Mouse (Mus musculus) cerebellum, adult 2 months (tissue): Measurements from ENCODE around the gene Setd5. TPM values are rescaled to one million over a fixed set of nuclear protein-coding genes. Genes with fewer than 3 reads are reported as not detected.

Experiments
- DNase-seq, 2 experiments: peaks; one replicate each; pipeline ENCODE4 v3.0.0; 2021
- H3K27ac ChIP-seq: fragments of 200-500 bp; 2 replicates; pipeline ENCODE4 v1.5.1; 2012; ENCODE audit warnings: low read length, control low read depth, inconsistent platforms; ENCODE audit not compliant: insufficient read depth
- H3K27me3 ChIP-seq: fragments of 200-500 bp; 2 replicates; pipeline ENCODE4 v1.6.1; 2012; ENCODE audit warnings: inconsistent platforms, mild to moderate bottlenecking, low read length, moderate library complexity; ENCODE audit not compliant: control insufficient read depth, insufficient read depth
- H3K4me1 ChIP-seq: fragments of 200-500 bp; 2 replicates; pipeline ENCODE4 v1.6.1; 2011; ENCODE audit warnings: low read length; ENCODE audit not compliant: control insufficient read depth, insufficient read depth
- H3K4me3 ChIP-seq: fragments of 200-500 bp; replicated peaks from 2 replicates; pipeline ENCODE3; 2011; ENCODE audit warnings: mild to moderate bottlenecking, low read depth, low read length, control low read depth; ENCODE audit not compliant: insufficient read depth
- CTCF ChIP-seq: fragments of 200-500 bp; IDR thresholded peaks from 2 replicates; pipeline ENCODE4 v1.5.1; 2011; ENCODE audit warnings: low read depth, mild to moderate bottlenecking, control low read depth, low read length, moderate library complexity, borderline replicate concordance; ENCODE audit not compliant: insufficient read depth
- POLR2A ChIP-seq: fragments of 200-500 bp; IDR thresholded peaks from 2 replicates; pipeline ENCODE4 v1.6.1; 2011; ENCODE audit warnings: low read length, control low read depth, borderline replicate concordance; ENCODE audit not compliant: insufficient read depth
- WGBS: fragments of 180-500 bp; shearing (Covaris S2); methylation state at CpG from one replicate; pipeline ENCODE4 v1.1.7; 2018; 5-methylcytosine and 5-hydroxymethylcytosine counted together
- polyA plus RNA-seq: library from polyadenylated mRNA; depleted of rRNA; stranded (reverse); fragments of >200 nt; gene quantifications from 2 replicates; pipeline ENCODE4 v1.2.3, GENCODE M21; 2012

Setd5 gene
- polyA plus RNA-seq, 1 experiment: 58.9 TPM

DNA sequence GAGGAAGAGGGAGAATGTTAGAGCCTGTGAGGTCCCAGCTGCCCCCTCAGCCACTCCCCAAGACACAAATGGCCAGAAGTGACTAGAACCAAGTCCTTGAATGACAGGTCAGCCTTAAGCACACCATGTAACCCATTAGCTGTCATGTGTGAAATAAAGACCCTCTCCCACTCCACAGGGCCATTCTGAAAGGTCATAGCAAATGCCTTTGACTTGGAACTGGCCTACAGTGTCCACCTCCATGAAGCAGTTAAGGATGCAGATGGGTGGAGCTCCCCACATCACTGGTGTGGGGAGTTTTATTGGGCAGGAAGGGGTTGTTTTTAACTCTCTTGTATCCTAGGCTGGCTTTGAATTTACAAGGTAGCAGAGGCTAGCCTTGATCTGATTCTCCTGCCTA is 94.8 kb downstream of the Setd5 start:
- no peak for DNase-seq
- TF ChIP-seq POLR2A (no peak), CTCF (no peak)
- peaks cover 8% of the 10 kb centered on the region for H3K4me1 ChIP-seq
- no peak overlapping the region for H3K4me3 ChIP-seq
- H3K27me3 ChIP-seq: no peaks in the 10 kb centered on the region
- no peak overlapping the region for H3K27ac ChIP-seq

DNA sequence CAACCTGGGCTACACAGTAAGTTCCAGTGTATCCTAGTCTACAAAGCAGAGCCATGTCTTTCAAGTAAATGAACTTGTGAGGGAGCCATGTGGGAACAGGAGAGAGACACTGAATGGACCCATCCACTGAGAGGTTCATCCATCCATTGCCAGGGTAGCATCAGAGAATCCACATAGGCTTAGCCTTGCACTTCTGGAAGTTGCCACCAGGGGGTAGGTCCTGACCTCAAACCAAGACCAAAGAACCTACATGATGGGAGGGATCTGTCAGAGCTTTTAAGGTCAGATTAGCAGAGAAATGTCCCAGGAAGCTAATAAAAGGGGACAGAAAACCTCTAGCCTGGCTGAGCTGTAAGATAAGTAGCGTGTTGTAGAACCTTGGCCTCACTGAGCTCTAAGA is 95.4 kb downstream of the Setd5 start:
- H3K4me3 ChIP-seq: no peak overlapping the region
- no peaks in the 10 kb centered on the region for H3K27me3 ChIP-seq
- DNase-seq: peak; percentile 45 to 59
- no peak overlapping the region for H3K27ac ChIP-seq
- peaks cover 5% of the 10 kb centered on the region for H3K4me1 ChIP-seq
- TF ChIP-seq POLR2A (no peak), CTCF (peak; percentile 70; the same call in 1 of the 2 replicates)
- 80% methylated on average over 1 of the region's 1 CpGs for WGBS

DNA sequence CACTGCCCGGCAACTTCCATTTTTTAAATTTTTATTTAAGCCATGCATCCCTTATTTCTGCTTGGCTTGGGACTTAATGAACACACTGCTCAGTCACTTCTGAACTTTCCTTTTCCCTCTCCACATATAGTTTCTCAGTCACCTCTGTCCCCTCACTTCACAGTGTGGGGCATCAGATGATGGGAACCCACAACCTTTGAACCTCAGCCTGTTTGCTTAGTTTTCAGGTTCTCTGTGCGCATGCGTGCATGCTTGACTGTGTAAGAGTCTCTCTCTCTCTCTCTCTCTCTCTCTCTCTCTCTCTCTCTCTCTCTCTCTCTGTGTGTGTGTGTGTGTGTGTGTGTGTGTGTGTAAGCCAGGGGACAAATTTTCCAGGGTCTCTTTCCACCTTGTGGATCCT is 98.3 kb downstream of the Setd5 start:
- 95% methylated on average over 3 of the region's 3 CpGs for WGBS
- H3K4me3 ChIP-seq: no peak overlapping the region
- TF ChIP-seq POLR2A: no peak
- no peak for TF ChIP-seq CTCF
- peaks cover 8% of the 10 kb centered on the region for H3K4me1 ChIP-seq
- H3K27me3 ChIP-seq: no peaks in the 10 kb centered on the region
- H3K27ac ChIP-seq: no peak overlapping the region
- DNase-seq: no peak

DNA sequence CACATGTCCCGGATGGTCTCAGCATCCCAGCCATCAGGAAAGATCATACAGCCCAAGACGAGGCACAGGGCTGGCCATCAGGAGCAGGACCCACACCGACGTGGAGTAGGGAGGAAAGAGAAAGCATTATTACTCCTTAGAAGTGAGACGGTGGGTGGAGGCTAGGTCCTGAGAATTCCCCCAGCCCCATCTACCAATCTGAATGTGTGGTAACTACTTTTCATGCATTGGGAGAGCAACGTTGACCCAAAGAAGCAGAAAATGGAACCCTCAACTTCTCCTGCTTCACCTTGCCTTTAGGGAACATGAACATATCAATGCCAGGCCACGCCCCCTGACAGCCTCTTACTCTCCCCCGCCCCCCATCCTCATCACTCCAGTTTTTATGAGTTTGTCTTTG is 99.4 kb downstream of the Setd5 start:
- TF ChIP-seq CTCF (no peak), POLR2A (no peak)
- peaks cover 5% of the 10 kb centered on the region for H3K4me1 ChIP-seq
- DNase-seq: no peak
- WGBS: 76% methylated on average over 8 of the region's 8 CpGs
- no peaks in the 10 kb centered on the region for H3K27me3 ChIP-seq
- H3K4me3 ChIP-seq: no peak overlapping the region
- no peak overlapping the region for H3K27ac ChIP-seq

DNA sequence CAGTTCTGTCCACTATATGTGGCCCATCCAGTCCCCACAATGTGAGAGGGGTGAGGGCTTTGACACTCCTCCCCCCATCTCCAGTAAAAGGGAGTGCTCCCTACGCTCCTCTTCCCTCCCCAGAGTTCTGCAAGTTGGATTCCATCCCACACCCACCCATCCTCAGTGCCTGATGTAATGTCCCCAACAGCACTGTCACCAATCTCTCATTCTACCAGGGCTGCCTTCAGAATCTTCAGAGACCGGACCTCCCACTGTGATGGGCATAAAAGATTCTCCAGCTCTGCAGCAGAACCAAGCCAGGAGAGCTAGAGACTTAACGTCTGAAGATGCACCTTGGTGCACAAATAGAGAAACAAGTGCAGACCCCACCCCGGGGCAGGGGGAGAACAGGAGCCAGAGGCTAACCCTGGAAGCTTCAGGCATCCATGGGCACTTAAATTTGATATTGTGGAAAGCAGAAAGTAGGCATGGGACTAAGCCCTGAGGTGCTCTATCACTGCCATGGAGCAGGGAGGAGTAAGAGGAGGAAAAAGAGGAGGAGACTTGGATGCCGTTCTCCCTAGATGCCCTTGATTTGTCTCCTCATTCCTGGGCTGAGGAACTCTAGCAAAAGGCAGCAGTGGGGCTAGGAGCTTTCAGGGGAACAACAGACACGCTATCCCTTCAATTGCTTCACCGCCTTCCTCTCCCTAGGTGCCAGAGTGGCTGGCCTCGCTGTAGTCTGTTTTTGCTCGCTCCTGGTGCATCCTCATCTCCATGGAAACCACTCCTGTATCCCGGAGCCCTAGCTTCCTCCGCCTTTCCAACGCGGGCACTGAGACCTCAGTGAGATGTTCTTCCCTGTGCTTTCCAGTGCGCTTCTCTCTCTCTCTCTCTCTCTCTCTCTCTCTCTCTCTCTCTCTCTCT is 101.4 kb downstream of the Setd5 start:
- TF ChIP-seq CTCF: no peak
- TF ChIP-seq POLR2A: no peak
- 16% methylated on average over 14 of the region's 14 CpGs for WGBS
- DNase-seq: peak; percentile 35 to 46
- H3K4me1 ChIP-seq: peaks cover 5% of the 10 kb centered on the region
- no peak overlapping the region for H3K4me3 ChIP-seq
- H3K27ac ChIP-seq: no peak overlapping the region
- H3K27me3 ChIP-seq: no peaks in the 10 kb centered on the region

DNA sequence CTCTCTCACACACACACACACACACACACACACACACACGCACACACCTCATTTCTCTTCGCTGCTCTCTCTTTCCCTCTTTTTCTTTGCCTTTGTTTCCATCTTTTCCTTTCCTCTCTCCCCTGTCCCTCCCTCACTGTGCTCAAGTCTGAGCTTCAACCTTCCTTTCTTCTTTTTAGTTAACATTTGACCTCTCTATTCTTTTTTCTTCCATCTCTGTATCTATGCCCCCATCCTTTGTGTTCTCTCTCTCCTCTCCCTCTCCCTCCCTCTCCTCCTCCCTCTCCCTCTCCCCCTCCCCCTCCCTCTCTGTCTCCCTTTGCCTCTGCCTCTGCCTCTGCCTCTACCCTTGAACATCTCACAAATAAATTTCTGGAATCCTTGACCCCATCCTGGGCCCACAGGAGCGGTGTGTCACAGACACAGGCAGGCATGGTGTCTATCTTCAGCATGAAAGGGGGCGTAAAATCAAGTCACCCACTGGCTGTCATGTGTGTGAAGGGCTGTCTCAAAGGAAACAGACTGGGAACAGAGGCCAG is 102.1 kb downstream of the Setd5 start:
- WGBS: 26% methylated on average over 4 of the region's 4 CpGs
- no peak for DNase-seq
- Histone ChIP-seq H3K4me1 (peaks cover 5% of the 10 kb centered on the region), H3K27ac (no peak overlapping the region), H3K27me3 (no peaks in the 10 kb centered on the region), H3K4me3 (no peak overlapping the region)
- no peak for TF ChIP-seq CTCF

DNA sequence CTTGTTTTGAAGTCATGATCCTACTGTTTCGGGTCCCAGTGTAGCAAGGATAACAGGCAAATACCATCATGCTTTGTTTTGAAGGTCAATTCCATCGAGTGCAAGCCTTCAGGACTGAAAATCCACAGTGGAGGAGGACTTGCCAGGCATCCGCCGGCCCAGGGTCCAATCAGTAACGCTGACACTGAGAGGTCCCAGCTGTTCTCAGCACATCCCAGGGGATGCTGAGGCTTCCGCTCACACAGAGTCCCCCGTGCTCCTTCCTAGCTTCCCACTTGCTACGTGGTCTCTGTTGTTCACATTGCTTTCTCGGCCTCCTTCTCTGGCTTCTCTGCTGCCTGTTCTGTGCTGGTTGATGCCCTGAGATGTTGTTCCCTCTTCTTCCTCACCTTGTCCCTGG is 107.0 kb downstream of the Setd5 start:
- WGBS: 78% methylated on average over 9 of the region's 9 CpGs
- Histone ChIP-seq H3K27me3 (no peaks in the 10 kb centered on the region), H3K4me1 (peaks cover 3% of the 10 kb centered on the region; the same call in 1 of the 2 replicates), H3K27ac (no peak overlapping the region), H3K4me3 (no peak overlapping the region)
- DNase-seq: no peak
- no peak for TF ChIP-seq POLR2A
- TF ChIP-seq CTCF: no peak

DNA sequence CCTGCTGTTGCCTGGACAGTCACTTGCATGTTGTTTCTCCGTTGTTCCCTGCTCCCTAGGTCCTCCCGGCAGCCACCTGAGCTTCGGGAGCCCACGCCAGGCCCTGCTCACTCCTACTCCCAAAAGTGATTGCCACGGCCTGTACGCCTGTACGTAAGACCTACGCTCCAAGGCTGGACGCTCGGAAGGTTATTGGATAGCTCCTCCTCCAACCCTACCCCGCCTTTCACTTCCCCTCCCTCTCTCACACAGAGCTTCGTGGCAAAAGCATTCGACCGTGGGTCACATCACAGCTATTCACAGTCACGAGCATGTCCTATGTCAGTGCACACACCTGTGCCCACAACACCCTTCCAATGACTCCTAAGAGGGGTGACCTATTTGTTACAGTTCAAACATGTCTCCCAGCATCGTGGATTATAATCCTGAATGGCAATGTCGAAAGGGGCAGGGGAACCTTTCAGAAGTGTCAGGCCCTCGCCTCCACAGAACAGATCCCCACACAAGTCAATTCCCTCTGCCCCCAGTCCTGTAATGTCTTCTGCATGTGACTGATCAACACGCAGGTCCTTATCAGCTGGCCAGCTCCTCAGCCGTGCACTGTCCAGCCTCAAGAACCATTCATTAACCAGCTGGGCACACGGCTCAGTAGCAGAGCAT is 107.8 kb downstream of the Setd5 start:
- peaks cover 3% of the 10 kb centered on the region; the same call in 1 of the 2 replicates for H3K4me1 ChIP-seq
- no peaks in the 10 kb centered on the region for H3K27me3 ChIP-seq
- H3K27ac ChIP-seq: no peak overlapping the region
- no peak for DNase-seq
- WGBS: 83% methylated on average over 21 of the region's 21 CpGs
- no peak overlapping the region for H3K4me3 ChIP-seq
- TF ChIP-seq CTCF (no peak), POLR2A (no peak)
